Mouse (Mus musculus): Measurements from ENCODE around the gene Ppp2r3c. TPM values are rescaled to one million over a fixed set of nuclear protein-coding genes. Genes with fewer than 3 reads are reported as not detected.
"Not testable (repeated sequence)": the region's sequence is repeated elsewhere in the genome, so short reads cannot be mapped to it uniquely, and the experiment has no call there.

Ppp2r3c gene
- polyA plus RNA-seq, 1 experiment from 2014 or later, result 28.2 TPM

GRCm38 (mm10) chr12:55311841-55312240 is 9.0 kb upstream of the Ppp2r3c start:
- WGBS, result 83% methylated on average over 7 of the region's 7 CpGs
- Histone ChIP-seq H3K36me3 (peaks cover 6% of the 10 kb centered on the region; the same call in 1 of the 2 replicates), H3K27ac (replicated peaks) (no peak overlapping the region), H3K9ac (replicated peaks) (no peak overlapping the region), H3K9me3 (no peaks in the 10 kb centered on the region), H3K4me1 (no peaks in the 10 kb centered on the region), H3K27me3 (no peaks in the 10 kb centered on the region), H3K4me3 (no peak overlapping the region), H3K4me2 (replicated peaks) (no peak overlapping the region)
- ATAC-seq (ENCODE audit: low FRiP score, low read depth), result no peak

GRCm38 (mm10) chr12:55309501-55309900 is 6.7 kb upstream of the Ppp2r3c start:
- Histone ChIP-seq H3K4me3 (no peak overlapping the region), H3K27ac (replicated peaks) (no peak overlapping the region), H3K9ac (replicated peaks) (no peak overlapping the region), H3K9me3 (no peaks in the 10 kb centered on the region), H3K27me3 (no peaks in the 10 kb centered on the region), H3K4me1 (no peaks in the 10 kb centered on the region), H3K36me3 (peaks cover 6% of the 10 kb centered on the region; the same call in 1 of the 2 replicates), H3K4me2 (replicated peaks) (no peak overlapping the region)
- WGBS, result 73% methylated on average over 8 of the region's 8 CpGs
- ATAC-seq (ENCODE audit: low FRiP score, low read depth), result no peak

GRCm38 (mm10) chr12:55308731-55309130 is 5.9 kb upstream of the Ppp2r3c start:
- H3K36me3 ChIP-seq, result peaks cover 6% of the 10 kb centered on the region; the same call in 1 of the 2 replicates
- WGBS, result 95% methylated on average over 9 of the region's 9 CpGs
- no peak overlapping the region for H3K27ac ChIP-seq (replicated peaks)
- H3K9ac ChIP-seq (replicated peaks), result no peak overlapping the region
- H3K27me3 ChIP-seq, result no peaks in the 10 kb centered on the region
- H3K4me3 ChIP-seq, result no peak overlapping the region
- no peaks in the 10 kb centered on the region for H3K9me3 ChIP-seq
- ATAC-seq (ENCODE audit: low FRiP score, low read depth), result no peak
- peaks cover 4% of the 10 kb centered on the region for H3K4me1 ChIP-seq
- H3K4me2 ChIP-seq (replicated peaks), result no peak overlapping the region

GRCm38 (mm10) chr12:55307566-55307965 is 4.8 kb upstream of the Ppp2r3c start:
- Histone ChIP-seq H3K4me1 (peaks cover 7% of the 10 kb centered on the region), H3K36me3 (peaks cover 6% of the 10 kb centered on the region; the same call in 1 of the 2 replicates), H3K27me3 (no peaks in the 10 kb centered on the region), H3K4me3 (no peak overlapping the region), H3K4me2 (replicated peaks) (no peak overlapping the region), H3K9ac (replicated peaks) (no peak overlapping the region), H3K27ac (replicated peaks) (no peak overlapping the region), H3K9me3 (no peaks in the 10 kb centered on the region)
- ATAC-seq (ENCODE audit: low FRiP score, low read depth), result no peak
- WGBS, result 80% methylated on average over 6 of the region's 6 CpGs

- 94% methylated on average over 4 of the region's 4 CpGs for WGBS
- Histone ChIP-seq H3K36me3 (peaks cover 6% of the 10 kb centered on the region; the same call in 1 of the 2 replicates), H3K9me3 (no peaks in the 10 kb centered on the region), H3K27me3 (no peaks in the 10 kb centered on the region), H3K4me1 (peaks cover 13% of the 10 kb centered on the region), H3K4me3 (no peak overlapping the region), H3K4me2 (replicated peaks) (no peak overlapping the region), H3K9ac (replicated peaks) (no peak overlapping the region), H3K27ac (replicated peaks) (no peak overlapping the region)
- no peak for ATAC-seq (ENCODE audit: low FRiP score, low read depth)
Measured at GRCm38 (mm10) chr12:55306371-55306770, 3.6 kb upstream of the Ppp2r3c start.

- ATAC-seq (ENCODE audit: low FRiP score, low read depth), result no peak
- Histone ChIP-seq H3K27me3 (no peaks in the 10 kb centered on the region), H3K4me2 (replicated peaks) (peak overlapping the region; percentile 67), H3K36me3 (peaks cover 22% of the 10 kb centered on the region), H3K4me3 (peak overlapping the region; percentile 67), H3K4me1 (peaks cover 27% of the 10 kb centered on the region), H3K9me3 (no peaks in the 10 kb centered on the region), H3K27ac (replicated peaks) (peak overlapping the region; percentile 84; the same call in 1 of the 2 replicates), H3K9ac (replicated peaks) (peak overlapping the region; percentile 72)
- WGBS, result 51% methylated on average over 11 of the region's 11 CpGs
Measured at GRCm38 (mm10) chr12:55301472-55302300, 1.1 kb downstream of the Ppp2r3c start.

GRCm38 (mm10) chr12:55300820-55301351 is 1.9 kb downstream of the Ppp2r3c start:
- peaks cover 27% of the 10 kb centered on the region for H3K4me1 ChIP-seq
- ATAC-seq (ENCODE audit: low FRiP score, low read depth), result no peak
- peak overlapping the region; percentile 67 for H3K4me3 ChIP-seq
- H3K4me2 ChIP-seq (replicated peaks), result peak overlapping the region; percentile 67
- no peak overlapping the region for H3K27ac ChIP-seq (replicated peaks)
- H3K9ac ChIP-seq (replicated peaks), result peak overlapping the region; percentile 72; the same call in 1 of the 2 replicates
- no peaks in the 10 kb centered on the region for H3K27me3 ChIP-seq
- peaks cover 26% of the 10 kb centered on the region for H3K36me3 ChIP-seq
- 85% methylated on average over 3 of the region's 3 CpGs for WGBS
- H3K9me3 ChIP-seq, result no peaks in the 10 kb centered on the region

GRCm38 (mm10) chr12:55299336-55299735 is 3.5 kb downstream of the Ppp2r3c start, which contains the start of gene 1110008L16Rik:
TSS of gene 1110008L16Rik (plus strand) at chr12:55299577.
- Histone ChIP-seq H3K27me3 (no peaks in the 10 kb centered on the region), H3K9me3 (no peaks in the 10 kb centered on the region), H3K36me3 (peaks cover 39% of the 10 kb centered on the region), H3K4me3 (no peak within 1 kb of the TSS), H3K4me2 (replicated peaks) (no peak within 1 kb of the TSS), H3K9ac (replicated peaks) (0 out of 2 replicates have a peak within 1 kb of the TSS, but pooled peaks have one; percentile 11), H3K27ac (replicated peaks) (no peak within 1 kb of the TSS), H3K4me1 (peaks cover 27% of the 10 kb centered on the region)
- 88% methylated on average over 5 of the region's 5 CpGs for WGBS
- ATAC-seq (ENCODE audit: low FRiP score, low read depth), result no peak

GRCm38 (mm10) chr12:55298112-55298511 is 4.7 kb downstream of the Ppp2r3c start:
- Histone ChIP-seq H3K4me3 (no peak overlapping the region), H3K4me1 (peaks cover 21% of the 10 kb centered on the region), H3K27ac (replicated peaks) (no peak overlapping the region), H3K9me3 (no peaks in the 10 kb centered on the region), H3K27me3 (no peaks in the 10 kb centered on the region), H3K9ac (replicated peaks) (no peak overlapping the region), H3K36me3 (peaks cover 50% of the 10 kb centered on the region), H3K4me2 (replicated peaks) (no peak overlapping the region)
- WGBS, result 93% methylated on average over 9 of the region's 9 CpGs
- ATAC-seq (ENCODE audit: low FRiP score, low read depth), result no peak

GRCm38 (mm10) chr12:55277583-55277982 is 25.2 kb downstream of the Ppp2r3c start:
- not testable (repeated sequence) for ATAC-seq (ENCODE audit: low FRiP score, low read depth); H3K4me2 ChIP-seq (replicated peaks); H3K4me3 ChIP-seq; H3K4me1 ChIP-seq; H3K9me3 ChIP-seq; H3K27me3 ChIP-seq; H3K36me3 ChIP-seq; H3K9ac ChIP-seq (replicated peaks); H3K27ac ChIP-seq (replicated peaks)
- 94% methylated on average over 4 of the region's 6 CpGs for WGBS

- Histone ChIP-seq H3K4me3 (no peak overlapping the region), H3K9me3 (no peaks in the 10 kb centered on the region), H3K4me2 (replicated peaks) (no peak overlapping the region), H3K9ac (replicated peaks) (no peak overlapping the region), H3K4me1 (no peaks in the 10 kb centered on the region), H3K36me3 (no peaks in the 10 kb centered on the region), H3K27ac (replicated peaks) (no peak overlapping the region), H3K27me3 (no peaks in the 10 kb centered on the region)
- ATAC-seq (ENCODE audit: low FRiP score, low read depth), result no peak
- 86% methylated on average over 3 of the region's 3 CpGs for WGBS
Measured at GRCm38 (mm10) chr12:55272243-55272642, 30.6 kb downstream of the Ppp2r3c start.

- no CpG with 5 or more reads among the region's 5 CpGs for WGBS
- H3K4me1 ChIP-seq; ATAC-seq (ENCODE audit: low FRiP score, low read depth): not testable (repeated sequence)
Measured at GRCm38 (mm10) chr12:55263385-55263784, 39.4 kb downstream of the Ppp2r3c start.

More at GRCm38 (mm10) chr12:55263385-55263784, 39.4 kb downstream of the Ppp2r3c start:
- H3K27me3 ChIP-seq; H3K9me3 ChIP-seq; H3K27ac ChIP-seq (replicated peaks); H3K4me3 ChIP-seq; H3K9ac ChIP-seq (replicated peaks); H3K4me2 ChIP-seq (replicated peaks); H3K36me3 ChIP-seq: not testable (repeated sequence)
